Mouse (Mus musculus) stomach, embryonic 15.5 days (tissue): ENCODE data around the gene Hsp90b1. TPM values are rescaled to one million over a fixed set of nuclear protein-coding genes. Genes with fewer than 3 reads are reported as not detected.
"Not testable (repeated sequence)": the region's sequence is repeated elsewhere in the genome, so short reads cannot be mapped to it uniquely, and the experiment has no call there.

Source experiments
- ATAC-seq: fragments of 200-750 bp; cut with Nextera tagmentation; 2 replicates; pipeline ENCODE4 v1.8.0; 2017; ENCODE audit warnings: low read depth, moderate number of reproducible peaks, moderate TSS enrichment; ENCODE audit not compliant: insufficient read depth, low FRiP score
- H3K27ac ChIP-seq: fragments of 300-500 bp; sonication (generic); 2 replicates; pipeline ENCODE4 v1.5.1; 2015; ENCODE audit warnings: mild to moderate bottlenecking, inconsistent platforms
- H3K27me3 ChIP-seq: fragments of 300-500 bp; sonication (generic); replicated peaks from 2 replicates; pipeline ENCODE4 v1.6.1; 2015; ENCODE audit warnings: inconsistent platforms
- H3K36me3 ChIP-seq: fragments of 300-500 bp; sonication (generic); 2 replicates; pipeline ENCODE4 v1.6.1; 2015; ENCODE audit warnings: inconsistent platforms
- H3K4me1 ChIP-seq: fragments of 300-500 bp; sonication (generic); 2 replicates; pipeline ENCODE4 v1.6.1; 2015; ENCODE audit warnings: inconsistent platforms
- H3K4me2 ChIP-seq: fragments of 300-500 bp; sonication (generic); 2 replicates; pipeline ENCODE4 v1.6.1; 2015; ENCODE audit warnings: mild to moderate bottlenecking, inconsistent platforms
- H3K4me3 ChIP-seq: fragments of 300-500 bp; sonication (generic); replicated peaks from 2 replicates; pipeline ENCODE4 v1.5.1; 2015; ENCODE audit warnings: inconsistent platforms
- H3K9ac ChIP-seq: fragments of 300-500 bp; sonication (generic); 2 replicates; pipeline ENCODE4 v1.6.1; 2015; ENCODE audit warnings: inconsistent platforms
- H3K9me3 ChIP-seq: fragments of 300-500 bp; sonication (generic); 2 replicates; pipeline ENCODE4 v1.6.1; 2016; ENCODE audit warnings: inconsistent platforms
- WGBS: fragments of 180-500 bp; shearing (Covaris S2); methylation state at CpG from one replicate; pipeline ENCODE4 v1.1.7; 2015; 5-methylcytosine and 5-hydroxymethylcytosine counted together
- polyA plus RNA-seq: library from polyadenylated mRNA; unstranded; fragments of >200 nt; fragmentation: Nextera tagmentation; extraction: Ambion mirVana; gene quantifications from 2 replicates; pipeline ENCODE4 v1.2.1, GENCODE M21; 2015

The Hsp90b1 gene
- polyA plus RNA-seq, 1 experiment from 2014 or later: 662 TPM

GRCm38 (mm10) chr10:86704589-86705191 lies 619 bp downstream of the Hsp90b1 start:
- peaks cover 21% of the 10 kb centered on the region for H3K36me3 ChIP-seq
- ATAC-seq: no peak
- peak overlapping the region; percentile 80 for H3K4me2 ChIP-seq
- H3K9ac ChIP-seq: peak overlapping the region; percentile 94
- peaks cover 34% of the 10 kb centered on the region for H3K4me1 ChIP-seq
- peak overlapping the region; percentile 95 for H3K4me3 ChIP-seq
- H3K27ac ChIP-seq: peak overlapping the region; percentile 84
- H3K27me3 ChIP-seq: no peaks in the 10 kb centered on the region
- no peaks in the 10 kb centered on the region for H3K9me3 ChIP-seq
- WGBS: under 1% methylated on average over 33 of the region's 33 CpGs

- H3K4me2 ChIP-seq: peak overlapping the region; percentile 80
- peaks cover 27% of the 10 kb centered on the region for H3K36me3 ChIP-seq
- no peaks in the 10 kb centered on the region for H3K27me3 ChIP-seq
- peak overlapping the region; percentile 95 for H3K4me3 ChIP-seq
- peak overlapping the region; percentile 94; the same call in 1 of the 2 replicates for H3K9ac ChIP-seq
- 2% methylated on average over 8 of the region's 8 CpGs for WGBS
- H3K4me1 ChIP-seq: peaks cover 39% of the 10 kb centered on the region
- no peak for ATAC-seq
- H3K9me3 ChIP-seq: no peaks in the 10 kb centered on the region
- no peak overlapping the region; the same call in 1 of the 2 replicates for H3K27ac ChIP-seq
Measured at GRCm38 (mm10) chr10:86704141-86704540, 1.2 kb downstream of the Hsp90b1 start.

GRCm38 (mm10) chr10:86703375-86703774 lies 1.9 kb downstream of the Hsp90b1 start:
- no peak for ATAC-seq
- H3K4me1 ChIP-seq: peaks cover 40% of the 10 kb centered on the region
- 59% methylated on average over 4 of the region's 4 CpGs for WGBS
- peak overlapping the region; percentile 94; the same call in 1 of the 2 replicates for H3K9ac ChIP-seq
- H3K27ac ChIP-seq: no peak overlapping the region
- no peaks in the 10 kb centered on the region for H3K9me3 ChIP-seq
- H3K36me3 ChIP-seq: peaks cover 32% of the 10 kb centered on the region
- H3K4me2 ChIP-seq: peak overlapping the region; percentile 80
- peak overlapping the region; percentile 95 for H3K4me3 ChIP-seq
- no peaks in the 10 kb centered on the region for H3K27me3 ChIP-seq

- H3K9ac ChIP-seq: no peak overlapping the region
- H3K4me1 ChIP-seq: peaks cover 40% of the 10 kb centered on the region
- ATAC-seq: no peak
- H3K27ac ChIP-seq: no peak overlapping the region
- H3K27me3 ChIP-seq: no peaks in the 10 kb centered on the region
- H3K36me3 ChIP-seq: peaks cover 40% of the 10 kb centered on the region
- H3K4me2 ChIP-seq: peak overlapping the region; percentile 80; the same call in 1 of the 2 replicates
- no peaks in the 10 kb centered on the region for H3K9me3 ChIP-seq
- no peak overlapping the region for H3K4me3 ChIP-seq
- 56% methylated on average over 4 of the region's 4 CpGs for WGBS
Measured at GRCm38 (mm10) chr10:86702312-86702920, 2.9 kb downstream of the Hsp90b1 start.

GRCm38 (mm10) chr10:86700973-86701372 lies 4.3 kb downstream of the Hsp90b1 start:
- no peaks in the 10 kb centered on the region for H3K27me3 ChIP-seq
- H3K9me3 ChIP-seq: no peaks in the 10 kb centered on the region
- H3K27ac ChIP-seq: no peak overlapping the region
- no peak overlapping the region for H3K9ac ChIP-seq
- ATAC-seq: no peak
- 53% methylated on average over 3 of the region's 3 CpGs for WGBS
- peaks cover 41% of the 10 kb centered on the region for H3K36me3 ChIP-seq
- no peak overlapping the region for H3K4me3 ChIP-seq
- H3K4me2 ChIP-seq: peak overlapping the region; percentile 20; the same call in 1 of the 2 replicates
- peaks cover 35% of the 10 kb centered on the region for H3K4me1 ChIP-seq

GRCm38 (mm10) chr10:86700251-86700650 lies 5.1 kb downstream of the Hsp90b1 start:
- peaks cover 48% of the 10 kb centered on the region for H3K36me3 ChIP-seq
- 55% methylated on average over 3 of the region's 3 CpGs for WGBS
- H3K4me1 ChIP-seq: peaks cover 35% of the 10 kb centered on the region
- no peak for ATAC-seq
- no peak overlapping the region for H3K9ac ChIP-seq
- no peaks in the 10 kb centered on the region for H3K9me3 ChIP-seq
- no peak overlapping the region for H3K27ac ChIP-seq
- H3K27me3 ChIP-seq: no peaks in the 10 kb centered on the region
- H3K4me3 ChIP-seq: no peak overlapping the region
- no peak overlapping the region for H3K4me2 ChIP-seq

GRCm38 (mm10) chr10:86686017-86686360 lies 19.3 kb downstream of the Hsp90b1 start:
- H3K4me1 ChIP-seq, H3K27ac ChIP-seq, H3K9me3 ChIP-seq, H3K36me3 ChIP-seq, H3K27me3 ChIP-seq: not testable (repeated sequence)
- 18% methylated on average over 9 of the region's 9 CpGs for WGBS
- H3K9ac ChIP-seq: 0 out of 2 replicates have a peak overlapping the region, but pooled peaks have one; percentile 66
- H3K4me3 ChIP-seq: peak overlapping the region; percentile 74
- ATAC-seq: 0 out of 2 replicates have a peak, but pooled peaks have one; percentile 30
- peak overlapping the region; percentile 76 for H3K4me2 ChIP-seq

GRCm38 (mm10) chr10:86685179-86686016 lies 19.9 kb downstream of the Hsp90b1 start:
- not testable (repeated sequence) for H3K36me3 ChIP-seq, H3K9me3 ChIP-seq, H3K27me3 ChIP-seq, H3K4me1 ChIP-seq
- Histone ChIP-seq H3K4me2 (peak overlapping the region; percentile 76), H3K4me3 (peak overlapping the region; percentile 74), H3K27ac (peak overlapping the region; percentile 65), H3K9ac (peak overlapping the region; percentile 66)
- peak; percentile 86 for ATAC-seq
- WGBS: under 1% methylated on average over 52 of the region's 53 CpGs

- H3K4me2 ChIP-seq: peak overlapping the region; percentile 76
- not testable (repeated sequence) for H3K27ac ChIP-seq, H3K9ac ChIP-seq, ATAC-seq, H3K4me1 ChIP-seq, H3K36me3 ChIP-seq, H3K27me3 ChIP-seq, H3K9me3 ChIP-seq
- peak overlapping the region; percentile 74 for H3K4me3 ChIP-seq
- WGBS: 34% methylated on average over 2 of the region's 2 CpGs
Measured at GRCm38 (mm10) chr10:86684797-86685178, 20.5 kb downstream of the Hsp90b1 start.

- not testable (repeated sequence) for ATAC-seq, H3K27ac ChIP-seq, H3K4me1 ChIP-seq, H3K9ac ChIP-seq, H3K4me3 ChIP-seq, H3K36me3 ChIP-seq, H3K4me2 ChIP-seq, H3K9me3 ChIP-seq, H3K27me3 ChIP-seq
- 84% methylated on average over 4 of the region's 4 CpGs for WGBS
Measured at GRCm38 (mm10) chr10:86670550-86670949, 34.8 kb downstream of the Hsp90b1 start.
